Mouse (Mus musculus) ES-CJ7 (cell line): ENCODE measurements around the gene Tecpr2.
A peak's percentile ranks its signal among the peaks of the same experiment; 100 is the strongest.

Experiments
- DNase-seq: peaks from one replicate; pipeline ENCODE4 v3.0.0; 2011; ENCODE audit warnings: low read depth, low spot score

Gene Tecpr2

GRCm38 (mm10) chr12:110864008-110864407 lies 25.1 kb upstream of the Tecpr2 start:
- DNase-seq, result no peak

- DNase-seq, result no peak
Observed at GRCm38 (mm10) chr12:110865571-110865970, 23.5 kb upstream of the Tecpr2 start.

DNA sequence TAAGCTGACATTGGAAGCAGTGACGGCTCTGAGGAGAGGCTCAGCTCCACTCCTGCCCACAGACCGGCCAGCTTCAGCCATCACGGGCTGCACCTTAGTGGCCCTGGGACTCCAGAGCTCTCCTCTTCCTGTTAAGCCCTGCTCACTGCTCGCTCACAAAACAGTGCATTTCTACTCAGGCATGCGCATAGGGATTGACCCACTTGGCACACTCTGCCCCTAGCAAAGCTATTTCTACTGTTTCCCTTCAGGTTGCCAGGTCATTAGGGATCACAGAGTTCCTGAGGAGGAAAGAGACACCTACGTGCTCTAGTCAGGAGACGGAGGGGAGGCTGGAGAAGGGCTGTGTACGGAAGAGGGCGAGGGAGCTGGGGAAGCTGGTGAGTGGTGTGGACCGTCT lies 23.1 kb upstream of the Tecpr2 start:
- DNase-seq, result no peak

- no peak for DNase-seq
Observed at GRCm38 (mm10) chr12:110870107-110870506, 19.0 kb upstream of the Tecpr2 start.

DNA sequence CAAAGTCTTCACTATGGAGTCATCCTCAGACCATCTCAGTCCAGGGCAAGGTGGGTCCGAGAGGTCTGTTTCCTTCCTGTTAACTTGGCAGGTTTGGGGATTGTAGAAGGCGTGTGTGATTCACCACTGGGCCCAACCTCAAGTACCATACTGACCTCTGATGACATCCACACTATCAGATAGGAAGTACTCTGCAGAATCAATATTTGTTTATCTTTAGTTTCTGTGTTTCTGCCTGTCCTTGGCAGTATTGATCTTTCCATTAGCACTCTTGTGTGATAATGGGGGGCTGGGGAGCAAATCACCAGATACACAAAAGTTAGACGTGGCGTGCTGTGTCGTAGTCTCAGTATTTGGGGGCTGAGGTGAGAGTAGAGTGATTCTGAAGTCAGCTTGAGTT lies 17.8 kb upstream of the Tecpr2 start:
- DNase-seq, result no peak

GRCm38 (mm10) chr12:110875351-110875750 lies 13.7 kb upstream of the Tecpr2 start:
- no peak for DNase-seq

DNA sequence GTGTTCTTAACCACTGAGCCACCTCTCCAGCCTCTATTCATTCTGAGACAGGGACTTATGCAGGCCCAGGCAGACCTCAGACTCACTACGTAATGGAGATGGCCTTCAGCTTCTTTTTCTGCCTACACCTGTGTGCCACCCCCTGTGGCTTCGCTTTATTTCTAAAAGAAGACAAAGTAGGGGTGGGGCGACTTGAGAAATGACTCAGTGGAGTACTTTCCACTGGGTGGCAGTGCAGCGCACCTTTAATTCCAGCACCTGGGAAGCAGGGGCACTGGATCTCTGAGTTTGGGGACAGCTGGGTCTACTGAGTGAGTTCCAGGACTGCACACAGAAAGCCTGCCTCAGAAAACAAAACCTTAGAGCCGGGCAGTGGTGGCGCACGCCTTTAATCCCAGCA lies 6.8 kb upstream of the Tecpr2 start:
- DNase-seq, result peak; percentile 93

GRCm38 (mm10) chr12:110885251-110885650 lies 3.8 kb upstream of the Tecpr2 start:
- DNase-seq, result no peak

DNA sequence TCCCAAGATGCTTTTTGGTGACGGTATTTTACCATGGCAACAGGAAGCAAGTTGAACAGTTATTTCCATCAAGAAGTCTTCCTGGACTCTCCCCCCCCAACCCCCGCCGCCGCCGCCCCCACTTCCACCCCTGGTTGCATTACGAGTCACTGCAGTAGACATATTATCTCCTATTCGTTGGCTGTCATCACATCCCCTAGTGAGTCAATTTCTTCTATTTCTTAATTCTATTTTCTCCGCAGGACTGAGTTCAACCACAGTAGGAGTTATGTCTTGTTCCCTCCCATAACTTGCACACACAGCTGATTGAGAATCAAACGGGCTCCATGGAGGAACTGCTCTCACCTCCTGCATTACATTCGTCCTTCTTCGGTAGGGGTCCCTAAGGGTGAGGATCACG lies 958 bp upstream of the Tecpr2 start:
- DNase-seq, result no peak

DNA sequence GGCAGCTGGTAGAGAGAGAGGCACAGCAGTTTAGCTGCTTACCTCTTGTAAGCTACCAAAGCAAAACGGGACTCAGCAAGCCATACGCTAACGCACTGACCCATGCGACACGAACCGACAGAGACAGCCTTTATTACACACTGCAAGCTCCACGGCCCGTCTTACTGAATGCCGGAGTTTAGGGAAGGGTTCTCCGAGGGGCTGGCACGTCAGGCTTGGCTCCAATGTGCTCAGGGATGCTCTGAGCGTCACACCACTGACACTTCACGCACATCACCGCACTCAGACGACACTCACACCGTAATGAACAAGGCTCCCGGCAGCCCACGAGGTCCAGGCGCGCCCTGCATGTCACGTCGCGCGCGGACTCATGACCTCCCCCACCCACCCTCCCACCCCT lies 458 bp upstream of the Tecpr2 start:
- no peak for DNase-seq

DNA sequence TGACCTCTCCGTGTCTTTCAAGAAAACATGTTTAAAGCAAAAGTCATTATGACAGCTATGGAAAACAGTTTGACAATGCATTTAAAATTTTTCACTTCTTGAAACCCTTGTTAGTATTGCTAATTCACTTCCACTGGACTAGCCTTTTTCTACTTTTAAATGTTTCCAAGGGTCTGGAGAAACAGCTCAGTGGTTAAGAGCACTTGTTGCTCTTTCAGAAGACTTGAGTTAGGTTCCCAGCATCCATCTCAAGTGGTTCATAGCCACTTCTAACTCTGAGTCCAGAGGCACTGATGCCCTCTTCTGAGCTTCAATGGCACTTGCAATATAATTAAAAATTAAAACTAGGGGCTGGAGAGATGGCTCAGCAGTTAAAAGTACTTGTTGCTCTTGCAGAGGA lies 2.8 kb downstream of the Tecpr2 start:
- DNase-seq, result no peak

DNA sequence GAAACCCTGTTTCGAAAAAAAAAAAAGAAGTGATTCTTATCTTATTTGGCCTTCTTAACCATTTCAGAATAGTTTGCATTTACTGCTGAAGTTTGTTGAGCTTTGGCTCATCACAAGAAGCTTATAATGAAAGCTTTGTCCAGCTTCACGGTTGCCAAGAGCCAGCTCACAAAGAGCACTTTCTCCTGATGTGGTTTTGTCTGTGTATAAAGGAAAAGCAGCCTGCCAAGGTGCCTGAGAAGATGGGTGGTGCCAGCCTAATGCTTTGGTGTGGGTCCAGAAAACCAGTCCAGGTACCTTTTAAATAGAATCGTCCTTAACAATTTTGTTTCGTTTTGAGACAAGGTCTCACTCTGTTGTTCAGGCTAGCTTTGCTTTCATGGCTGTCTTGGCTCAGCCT lies 13.0 kb downstream of the Tecpr2 start:
- no peak for DNase-seq

- no peak for DNase-seq
Observed at GRCm38 (mm10) chr12:110903536-110903935, 14.5 kb downstream of the Tecpr2 start.

DNA sequence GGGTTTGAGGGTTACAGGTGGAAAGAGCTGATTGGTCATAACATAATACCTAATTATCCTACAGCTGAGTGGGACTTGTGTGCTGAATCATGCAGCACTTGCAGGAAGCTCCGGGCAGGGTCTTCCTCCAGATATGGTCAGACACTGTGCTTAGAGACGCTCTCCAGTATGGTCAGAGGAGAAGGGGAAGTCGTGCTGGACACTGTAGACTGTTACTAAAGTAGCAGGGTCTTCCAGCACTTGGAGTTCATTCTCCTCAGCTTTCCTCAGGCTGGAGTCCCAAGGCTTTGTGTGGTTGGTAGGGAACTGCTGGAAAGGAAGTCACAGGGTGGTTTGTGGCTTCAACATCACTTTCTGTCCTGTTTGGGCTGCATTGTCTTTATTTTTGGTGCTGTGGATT lies 18.8 kb downstream of the Tecpr2 start:
- no peak for DNase-seq

DNA sequence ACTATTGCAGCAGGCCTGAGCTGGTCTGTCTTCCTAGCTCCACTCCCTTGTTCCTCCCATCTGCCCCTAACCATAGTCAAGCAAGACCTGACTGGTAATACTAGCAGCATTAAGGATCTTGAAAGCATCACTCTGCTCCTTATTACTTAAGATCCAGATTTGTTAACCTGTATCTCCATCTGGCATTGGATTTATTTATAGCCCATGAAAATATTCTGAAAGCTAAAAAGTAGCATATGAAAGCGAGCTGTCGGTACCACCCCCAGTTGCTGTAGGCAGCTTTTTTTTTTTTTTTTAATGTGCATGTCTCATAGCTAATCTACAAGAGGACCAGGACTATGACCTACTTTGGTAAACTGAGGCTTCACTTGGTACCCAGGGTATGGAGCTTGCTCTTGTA lies 20.9 kb downstream of the Tecpr2 start:
- DNase-seq, result no peak

- no peak for DNase-seq
Observed at GRCm38 (mm10) chr12:110915761-110916160, 26.7 kb downstream of the Tecpr2 start.

DNA sequence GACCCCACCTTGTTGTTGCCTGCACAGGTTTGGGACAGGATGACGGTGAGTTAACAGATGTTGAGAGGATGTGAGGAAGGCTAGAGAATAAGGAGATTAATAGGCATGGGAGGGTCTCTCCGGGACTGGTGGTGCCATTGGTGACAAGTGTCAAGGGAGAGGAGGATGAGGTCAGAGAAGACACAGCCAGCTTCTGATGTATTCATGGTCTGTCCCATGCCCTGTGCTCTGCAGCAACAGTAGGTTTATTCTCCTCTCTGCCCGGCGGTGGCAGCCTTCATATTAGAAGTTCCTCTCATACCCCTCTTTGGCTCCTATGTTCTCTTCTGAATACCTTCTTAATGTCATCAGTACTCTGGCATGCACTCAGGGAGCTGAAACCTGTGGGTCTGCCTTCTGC lies 31.2 kb downstream of the Tecpr2 start:
- DNase-seq, result no peak

DNA sequence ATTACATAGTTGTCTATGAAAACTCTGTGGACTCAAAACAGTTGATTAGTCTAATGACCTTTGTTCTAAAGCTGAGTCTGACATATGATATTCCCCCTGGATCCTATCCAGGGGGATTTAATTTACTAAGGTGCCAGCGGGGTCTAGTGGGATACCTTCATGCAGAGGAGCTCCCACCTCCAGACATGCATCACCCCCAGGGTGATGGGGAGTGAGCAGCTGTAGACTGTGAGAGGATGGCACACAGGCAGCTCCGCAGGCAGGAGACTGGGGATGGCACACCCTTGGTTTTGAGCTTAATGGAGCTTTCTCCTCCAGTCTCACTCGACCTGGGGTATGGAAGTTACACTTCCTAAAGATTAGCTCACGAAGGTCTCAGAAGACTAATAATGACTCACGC lies 32.5 kb downstream of the Tecpr2 start:
- no peak for DNase-seq

- no peak for DNase-seq
Observed at GRCm38 (mm10) chr12:110932820-110933219, 43.8 kb downstream of the Tecpr2 start.

DNA sequence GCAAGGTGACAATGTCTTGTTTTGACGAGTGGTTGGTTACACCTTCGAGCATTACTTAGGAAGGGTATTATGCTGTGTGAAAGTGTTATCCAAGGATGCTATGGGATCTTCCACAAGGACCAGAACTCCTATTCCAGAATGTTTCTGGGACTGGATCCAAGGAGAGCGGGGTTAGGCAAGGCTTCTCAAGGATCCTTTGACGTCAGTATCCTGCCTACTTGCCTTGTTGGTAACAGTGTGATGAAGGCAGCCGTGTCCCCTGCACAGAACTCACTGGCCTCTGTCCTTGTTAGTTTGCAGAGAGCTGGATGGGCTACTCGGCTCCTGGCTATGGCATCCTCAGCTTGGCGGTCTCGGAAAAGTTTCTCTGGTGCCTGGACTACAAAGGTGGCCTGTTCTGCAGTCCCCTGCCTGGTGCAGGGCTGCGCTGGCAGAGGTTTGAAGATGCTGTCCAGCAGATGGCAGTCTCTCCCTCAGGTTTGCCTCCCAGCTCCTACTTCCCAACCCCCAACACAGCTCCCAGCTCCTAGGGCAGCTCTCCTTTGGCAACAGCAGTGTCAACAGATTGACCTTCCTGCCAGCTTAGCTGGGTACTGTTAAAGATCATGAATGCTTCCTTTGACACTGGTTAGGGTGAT lies 47.0 kb downstream of the Tecpr2 start:
- DNase-seq, result peak; percentile 73

DNA sequence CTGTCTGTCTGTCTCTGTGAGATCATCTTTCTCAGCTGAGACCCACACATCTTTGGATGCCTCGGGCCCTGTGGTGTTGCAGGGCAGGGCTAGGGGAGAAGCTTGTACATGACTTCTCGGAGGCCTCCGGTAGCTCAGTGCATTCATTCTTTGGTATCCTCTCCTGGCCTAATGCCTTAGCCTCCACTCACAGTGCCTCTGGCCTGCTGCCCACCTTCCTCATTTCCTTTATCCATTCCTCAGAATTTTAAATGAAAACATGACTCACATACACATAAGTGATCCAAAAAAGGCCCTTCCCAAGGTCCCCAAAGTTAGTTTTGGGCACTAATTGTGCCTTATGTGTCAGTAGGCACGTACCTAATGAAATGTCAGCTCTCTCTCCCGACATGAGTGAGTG lies 48.4 kb downstream of the Tecpr2 start:
- DNase-seq, result no peak

- DNase-seq, result no peak
Observed at GRCm38 (mm10) chr12:110939385-110939784, 50.3 kb downstream of the Tecpr2 start.

DNA sequence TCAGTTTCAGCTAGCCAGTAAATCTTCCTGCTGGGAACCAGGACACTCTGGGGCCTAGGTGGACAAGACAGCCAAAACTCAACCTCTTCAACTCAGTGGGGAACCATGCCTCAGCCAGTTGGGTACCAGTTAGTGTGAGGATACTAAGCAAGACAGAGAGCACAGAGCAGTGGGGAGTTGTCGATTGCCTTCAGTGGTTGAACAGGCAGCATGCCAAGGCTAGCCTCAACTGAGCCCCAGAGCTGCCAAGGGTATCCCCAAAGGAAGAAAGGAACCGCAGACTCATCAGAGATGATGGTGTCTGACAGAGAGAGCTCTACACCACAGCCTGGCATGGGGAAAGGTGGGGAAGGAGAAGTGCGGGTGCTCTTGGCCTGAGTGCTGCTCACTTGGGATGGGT lies 51.8 kb downstream of the Tecpr2 start:
- no peak for DNase-seq

- DNase-seq, result no peak
Observed at GRCm38 (mm10) chr12:110946216-110946615, 57.2 kb downstream of the Tecpr2 start.
